Mouse (Mus musculus) ES-E14 (cell line): ENCODE measurements around the gene Hist2h2ac.

ENCODE experiments used
- CHD2 ChIP-seq: IDR thresholded peaks from 2 replicates; pipeline ENCODE4 v1.6.1; 2014; ENCODE audit warnings: mild to moderate bottlenecking, low read depth, low read length, inconsistent platforms
- HCFC1 ChIP-seq: IDR thresholded peaks from 2 replicates; pipeline ENCODE4 v1.6.1; 2012; ENCODE audit warnings: low read length, inconsistent platforms, borderline replicate concordance; ENCODE audit not compliant: insufficient read depth
- MAFK ChIP-seq: IDR thresholded peaks from 2 replicates; pipeline ENCODE4 v1.6.1; 2014; ENCODE audit warnings: mild to moderate bottlenecking, low read depth, low read length, inconsistent platforms; ENCODE audit not compliant: insufficient read depth
- ZC3H11A ChIP-seq: IDR thresholded peaks from 2 replicates; pipeline ENCODE4 v1.6.1; 2012; ENCODE audit warnings: low read depth, mild to moderate bottlenecking, inconsistent platforms, low read length, borderline replicate concordance
- ZNF384 ChIP-seq: IDR thresholded peaks from 2 replicates; pipeline ENCODE4 v1.6.1; 2012; ENCODE audit warnings: low read depth, low read length, inconsistent platforms

- TF ChIP-seq ZNF384, result no peak
- no peak for TF ChIP-seq MAFK
- no peak for TF ChIP-seq CHD2
- TF ChIP-seq ZC3H11A, result no peak
- TF ChIP-seq HCFC1, result no peak
Measured at GRCm38 (mm10) chr3:96235836-96236235, 15.2 kb upstream of the Hist2h2ac start.
